Mouse (Mus musculus): Measurements from ENCODE around the gene Rhpn2. TPM values are rescaled to one million over a fixed set of nuclear protein-coding genes. Genes with fewer than 3 reads are reported as not detected.

The Rhpn2 gene
- polyA plus RNA-seq, 1 experiment, result 27.1 TPM

- WGBS, result 36% methylated on average over 14 of the region's 16 CpGs
- DNase-seq (ENCODE audit: low read depth, low spot score), result no peak
These were observed 47.9 kb downstream of the Rhpn2 start for GRCm38 (mm10) chr7:35381861-35382260.

DNA sequence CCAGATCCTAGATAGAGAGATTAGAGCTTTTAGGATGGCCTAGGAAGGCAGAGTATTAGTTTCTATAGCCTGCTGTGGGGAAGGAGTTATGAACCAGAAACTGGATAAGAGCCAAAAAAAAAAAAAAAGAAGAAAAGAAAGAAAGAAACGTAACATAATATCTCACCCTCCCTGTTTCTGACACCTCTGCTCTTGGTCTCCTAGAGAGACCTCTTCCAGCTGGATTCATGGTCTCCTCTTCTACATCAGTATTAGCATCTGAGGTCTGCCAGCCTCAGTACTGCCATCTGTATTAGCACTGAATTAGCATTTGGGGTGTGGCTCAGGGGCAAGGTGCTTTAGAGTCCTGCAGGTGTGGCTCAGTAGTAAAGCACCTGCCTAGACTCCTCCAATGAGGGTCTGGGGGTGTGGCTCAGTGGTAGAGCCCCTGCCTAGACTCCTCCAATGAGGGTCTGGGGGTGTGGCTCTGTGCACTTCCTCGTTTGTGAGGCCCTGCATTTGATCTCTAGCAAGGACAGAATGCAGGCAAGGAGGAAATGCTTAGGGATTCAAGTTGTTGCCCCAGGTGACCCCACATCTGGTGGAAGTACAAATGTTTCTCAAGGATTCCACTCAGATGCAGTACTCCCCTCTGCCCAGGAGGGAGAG, 48.9 kb downstream of the Rhpn2 start:
- DNase-seq (ENCODE audit: low read depth, low spot score), result peak; percentile 65
- 21% methylated on average over 2 of the region's 2 CpGs for WGBS

- DNase-seq (ENCODE audit: low read depth, low spot score), result peak; percentile 59
- 50% methylated on average over 6 of the region's 6 CpGs for WGBS
These were observed 52.6 kb downstream of the Rhpn2 start for GRCm38 (mm10) chr7:35386525-35386952.

DNA sequence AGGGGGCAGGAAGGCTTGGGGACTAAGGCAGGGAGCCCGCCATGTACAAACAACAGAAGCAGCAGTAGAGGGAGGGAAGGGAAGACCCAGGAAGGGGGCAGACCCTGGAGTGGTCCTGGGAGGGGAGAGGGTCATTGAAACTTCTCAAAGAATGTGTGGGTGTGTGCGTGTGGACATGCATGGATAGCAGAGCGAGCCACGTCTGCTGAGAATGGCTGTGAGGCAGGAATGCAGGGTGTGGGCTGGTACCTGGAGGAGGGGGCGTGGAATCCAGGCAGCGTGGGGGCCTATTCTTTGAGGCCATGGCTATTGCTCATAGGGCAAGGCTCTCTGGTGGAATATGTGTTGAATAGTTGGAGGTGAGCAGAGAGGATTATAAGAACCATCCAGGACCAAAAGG, 54.7 kb downstream of the Rhpn2 start:
- 79% methylated on average over 6 of the region's 6 CpGs for WGBS

GRCm38 (mm10) chr7:35392935-35393334, 59.0 kb downstream of the Rhpn2 start:
- no peak for DNase-seq (ENCODE audit: low read depth, low spot score)

More for the DNA sequence above, 54.7 kb downstream of the Rhpn2 start:
- no peak for DNase-seq (ENCODE audit: low read depth, low spot score)

DNA sequence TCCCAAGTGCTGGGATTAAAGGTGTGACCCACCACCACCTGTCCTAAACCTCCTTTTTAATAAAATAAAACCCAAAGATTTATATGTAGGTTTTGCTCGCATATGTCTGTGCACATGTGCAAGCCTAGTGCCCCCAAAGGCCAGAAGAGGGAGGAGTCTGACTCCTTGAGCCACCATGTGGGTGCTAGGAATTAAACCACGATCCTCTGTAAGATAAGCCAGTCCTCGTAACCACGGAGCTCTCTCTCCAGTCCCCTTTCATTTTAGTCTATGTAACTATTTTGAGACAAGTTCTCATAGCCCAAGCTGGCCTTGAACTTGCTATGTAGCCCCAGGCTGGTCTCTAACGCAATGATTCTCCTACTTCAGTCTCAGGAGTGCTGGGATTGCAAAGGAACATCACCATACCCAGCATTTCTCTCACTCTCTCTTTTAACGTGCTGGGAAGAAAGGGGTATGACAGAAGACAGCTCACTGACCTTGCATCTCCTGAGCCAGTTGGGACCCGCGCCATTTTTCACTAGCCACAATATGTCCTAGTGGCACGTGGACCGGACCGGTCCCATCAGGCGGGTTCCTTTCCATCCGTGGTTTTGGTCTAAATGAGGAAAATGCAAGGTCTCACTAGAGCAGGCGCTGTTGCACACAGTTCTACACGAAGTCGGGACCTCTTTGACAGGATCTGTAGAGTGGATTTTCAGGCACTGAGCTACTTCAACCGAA, 61.9 kb downstream of the Rhpn2 start:
- DNase-seq (ENCODE audit: low read depth, low spot score), result no peak
- 4% methylated on average over 17 of the region's 17 CpGs for WGBS

More at GRCm38 (mm10) chr7:35392935-35393334, 59.0 kb downstream of the Rhpn2 start:
- 46% methylated on average over 5 of the region's 5 CpGs for WGBS

DNA sequence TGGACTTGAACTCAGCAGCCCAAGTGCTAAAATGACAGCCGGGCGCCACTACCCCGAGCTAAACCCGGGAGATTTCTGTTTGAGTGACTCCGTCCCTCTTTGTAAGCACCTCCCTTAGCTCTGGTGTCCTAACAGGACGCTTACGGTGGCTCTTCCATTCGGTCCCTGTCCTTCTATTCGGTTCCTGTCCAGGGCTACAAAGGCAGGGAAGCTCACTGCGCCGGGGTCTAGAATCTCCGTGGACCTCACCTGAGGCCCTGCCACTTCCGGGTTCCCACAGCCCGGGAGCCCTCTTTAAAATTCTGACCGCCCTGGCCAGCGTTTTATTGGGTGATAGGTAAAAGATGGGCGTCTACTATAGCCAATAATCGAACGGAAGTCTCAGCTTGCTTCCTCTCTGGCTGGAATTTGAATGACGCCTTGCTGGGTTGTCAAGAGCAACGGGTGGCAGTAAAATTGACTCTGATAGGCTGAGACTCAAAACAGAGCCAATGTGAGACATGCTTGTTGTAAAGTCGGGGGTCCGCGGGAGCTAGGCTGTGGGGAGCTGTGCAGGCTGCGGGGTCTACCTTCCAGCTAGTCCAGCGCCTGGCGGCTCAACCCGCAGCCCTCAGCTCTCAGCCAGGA, 62.7 kb downstream of the Rhpn2 start, which contains the start of the genes Faap24 and Cep89:
Gene Faap24 (minus strand): TSS at position 295 of the 627 bp plus-strand sequence.
Gene Cep89 (plus strand): TSS at position 494 of the 627 bp plus-strand sequence.
- DNase-seq (ENCODE audit: low read depth, low spot score), result peak; percentile 96
- 1% methylated on average over 28 of the region's 28 CpGs for WGBS

DNA sequence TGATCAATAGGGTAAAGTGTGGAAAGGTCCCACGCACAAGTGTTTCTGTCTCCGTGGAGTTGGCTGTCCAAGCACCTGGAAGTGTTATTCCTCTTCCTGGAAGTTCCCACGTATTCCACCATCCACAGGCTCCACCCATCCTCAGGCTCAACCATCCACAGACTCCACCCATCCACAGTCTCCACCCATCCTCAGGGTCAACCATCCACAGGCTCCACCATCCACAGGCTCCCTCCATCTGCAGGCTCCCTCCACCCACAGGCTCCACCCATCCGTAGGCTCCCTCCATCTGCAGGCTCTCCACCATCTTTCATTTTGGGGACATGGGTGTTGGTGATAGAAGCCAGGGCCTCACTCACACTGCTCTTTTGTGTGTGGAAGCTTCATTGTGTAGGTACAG, 67.2 kb downstream of the Rhpn2 start:
- no peak for DNase-seq (ENCODE audit: low read depth, low spot score)
- WGBS, result 81% methylated on average over 4 of the region's 4 CpGs

GRCm38 (mm10) chr7:35415226-35415625, 81.3 kb downstream of the Rhpn2 start:
- no peak for DNase-seq (ENCODE audit: low read depth, low spot score)
- 70% methylated on average over 5 of the region's 5 CpGs for WGBS

- 34% methylated on average over 9 of the region's 9 CpGs for WGBS
- DNase-seq (ENCODE audit: low read depth, low spot score), result peak; percentile 60
These were observed 82.1 kb downstream of the Rhpn2 start for GRCm38 (mm10) chr7:35415801-35416653.

GRCm38 (mm10) chr7:35416654-35416948, 82.6 kb downstream of the Rhpn2 start:
- WGBS, result 40% methylated on average over 5 of the region's 5 CpGs
- DNase-seq (ENCODE audit: low read depth, low spot score), result peak; percentile 28

DNA sequence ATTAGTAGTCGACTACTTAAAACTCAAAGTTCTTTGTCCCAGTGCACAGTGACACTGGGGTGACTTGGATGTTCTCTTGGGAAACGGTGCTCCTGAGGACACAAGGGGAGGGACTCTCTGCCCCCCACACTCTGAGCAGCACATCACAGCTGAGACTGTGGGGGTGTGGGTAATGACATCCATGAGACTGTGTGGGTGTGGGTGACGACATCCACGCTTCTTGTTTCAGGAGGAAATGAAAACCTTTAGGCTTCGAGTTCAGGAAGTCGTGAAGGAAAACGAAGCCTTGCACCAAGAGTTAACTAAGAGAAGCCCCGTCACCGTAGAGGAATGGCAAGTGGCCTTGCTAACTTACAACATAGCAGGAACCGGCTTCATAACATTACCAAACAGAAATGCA, 89.1 kb downstream of the Rhpn2 start:
- DNase-seq (ENCODE audit: low read depth, low spot score), result no peak
- 91% methylated on average over 10 of the region's 10 CpGs for WGBS

DNA sequence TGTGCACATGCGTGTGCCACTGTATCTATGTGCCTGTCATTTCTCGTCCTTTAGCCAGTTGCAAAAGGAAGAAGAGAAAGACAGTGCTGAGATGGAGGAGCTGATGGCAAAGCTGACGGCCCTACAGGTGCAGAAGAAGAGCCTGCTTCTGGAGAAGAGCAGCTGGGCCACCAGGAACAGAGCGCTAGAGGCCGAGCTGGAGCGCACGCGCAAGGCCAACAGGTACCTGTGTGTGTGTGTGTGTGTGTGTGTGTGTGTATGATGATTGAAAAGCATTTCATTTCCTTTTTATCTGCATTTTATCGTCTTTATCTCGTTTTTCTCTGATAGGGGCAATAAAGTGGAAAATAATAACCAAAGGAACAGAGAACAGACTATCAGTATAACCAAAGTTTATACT, 94.2 kb downstream of the Rhpn2 start:
- 88% methylated on average over 10 of the region's 10 CpGs for WGBS
- DNase-seq (ENCODE audit: low read depth, low spot score), result no peak

DNA sequence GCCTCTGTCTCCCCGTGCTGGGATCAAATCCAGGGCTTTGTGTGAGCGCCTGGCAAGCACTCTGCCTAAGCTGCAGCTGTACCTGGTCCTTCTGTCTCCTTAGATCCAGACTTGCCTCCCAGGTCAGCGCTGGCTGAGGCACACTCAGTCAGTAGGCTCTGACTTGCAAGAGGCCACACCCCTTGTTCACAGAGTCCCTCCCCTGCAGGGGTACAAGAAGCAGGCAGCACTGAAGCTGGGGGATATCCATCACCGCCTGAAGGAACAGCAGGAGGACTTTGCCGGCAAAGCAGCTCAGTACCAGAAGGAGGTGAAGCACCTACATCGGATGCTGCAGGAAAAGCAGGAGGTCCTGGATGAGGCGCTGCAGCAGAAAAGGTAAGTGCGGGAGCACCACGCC, 101.3 kb downstream of the Rhpn2 start:
- 89% methylated on average over 9 of the region's 9 CpGs for WGBS
- no peak for DNase-seq (ENCODE audit: low read depth, low spot score)

Other genes starting within 250 kb of the Rhpn2 start
- 30.9 and 36.3 TPM in 2 replicates for gene Cebpa, start 214.9 kb upstream of the Rhpn2 start, polyA plus RNA-seq (2012; rRNA removed)
- gene Slc7a10, start 147.8 kb upstream of the Rhpn2 start, polyA plus RNA-seq (2012; rRNA removed), result 2.5 and 3.6 TPM in 2 replicates
- 3.1 and 3.4 TPM in 2 replicates for gene Lrp3, start 118.7 kb upstream of the Rhpn2 start, polyA plus RNA-seq (2012; rRNA removed)
- gene Gpatch1, start 15.7 kb upstream of the Rhpn2 start, polyA plus RNA-seq (2012; rRNA removed), result 3.3 and 5.1 TPM in 2 replicates
- 6.5 and 7.9 TPM in 2 replicates for gene Faap24, start 62.7 kb downstream of the Rhpn2 start, polyA plus RNA-seq (2012; rRNA removed)
- gene Cep89, start 62.9 kb downstream of the Rhpn2 start, polyA plus RNA-seq (2012; rRNA removed), result 14.6 and 18.0 TPM in 2 replicates
- gene Slc7a9, start 114.6 kb downstream of the Rhpn2 start, polyA plus RNA-seq (2012; rRNA removed), result 384 and 478 TPM in 2 replicates
- 0.08 and 0.21 TPM in 2 replicates for gene Tdrd12, start 203.6 kb downstream of the Rhpn2 start, polyA plus RNA-seq (2012; rRNA removed)
- 26.7 and 36.3 TPM in 2 replicates for gene Nudt19, start 222.1 kb downstream of the Rhpn2 start, polyA plus RNA-seq (2012; rRNA removed)